9 mouse cellular contexts compared by ENCODE assay signal in the genomic region with DNA sequence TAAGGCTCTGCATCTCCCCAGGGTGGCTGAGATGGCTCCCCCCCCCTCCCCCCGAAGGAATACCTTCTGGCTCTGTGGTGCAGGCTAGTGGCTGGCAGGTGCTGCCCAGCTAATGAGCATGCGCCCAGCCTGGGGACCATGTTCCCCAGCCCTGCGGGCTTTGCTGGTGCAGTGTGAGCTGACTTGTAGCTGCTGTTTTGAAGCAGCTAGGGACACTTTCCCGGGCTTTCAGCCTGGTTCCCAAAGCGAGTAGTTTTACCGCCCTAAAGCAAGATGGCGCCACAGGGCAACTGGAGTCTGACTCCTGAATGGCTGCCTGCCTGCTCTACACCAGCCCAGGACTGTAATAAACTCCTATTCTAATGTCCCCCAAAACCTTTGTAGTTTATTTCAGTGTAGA.
A peak's percentile ranks its signal among the peaks of the same experiment; 100 is the strongest.
DNase-seq lines count a peak whose midpoint lies in the region; TF ChIP-seq lines count a peak whose summit lies in the region.
"Had no signal": no experiment of that assay in that cellular context is flagged by ENCODE, and none has a peak within 500 bp of the region (broad histone marks: within the 10 kb centered on the region; RNA-seq: fewer than 3 reads in every experiment).

No protein-coding gene starts in this region.

- H3K27ac ChIP-seq in layer of hippocampus, adult 2 months: no peak overlapping the region

- peak; percentile 85 for TF ChIP-seq CTCF in layer of hippocampus, adult 2 months (conservative IDR thresholded peaks at IDR 0.05)

- intact Hi-C loops in gastrocnemius, postnatal 36 days (cut with DNase I): loop anchor here (2.0 to 10.0 kb wide), 3 partner anchors 138 to 446 kb away; no protein-coding TSS in a partner anchor

- H3K4me3 ChIP-seq in layer of hippocampus, adult 2 months: no peak overlapping the region
- H3K4me3 ChIP-seq: megakaryocyte, embryonic 14.5 days had no signal

- peak; percentile 70 for DNase-seq in 3T3-L1 (ENCODE audit: low read depth, low spot score)
- peak; percentile 71 for DNase-seq in adipocyte (ENCODE audit: low spot score)
- DNase-seq in embryo, embryonic 11 days: peak; percentile 79
- DNase-seq in gastrocnemius, postnatal 36 days: peak; percentile 36 to 56
- peak; percentile 74 for DNase-seq in layer of hippocampus, adult 2 months (ENCODE audit: low spot score in 2 of 2)
- peak; percentile 57 for DNase-seq in lung, postnatal 36 days
- peak; percentile 36 for DNase-seq in skeletal muscle tissue, adult 2 months (ENCODE audit: low read depth, low spot score)
- DNase-seq in natural killer cell, adult 2 months (ENCODE audit: low spot score in 2 of 2): no peak

Comparison
In these comparisons a context has a peak if more than half of its experiments do, and no peak if none do; other contexts are left out.
1. DNase-seq: peak in 3T3-L1 (single experiment), adipocyte (single experiment), embryo, embryonic 11 days (single experiment), gastrocnemius, postnatal 36 days (2 of 2), layer of hippocampus, adult 2 months (2 of 2), lung, postnatal 36 days (single experiment) and skeletal muscle tissue, adult 2 months (single experiment); none in natural killer cell, adult 2 months (0 of 2).